Mouse (Mus musculus): Measurements from ENCODE around the gene Eno3. TPM values are rescaled to one million over a fixed set of nuclear protein-coding genes. Genes with fewer than 3 reads are reported as not detected.
A peak's percentile ranks its signal among the peaks of the same experiment; 100 is the strongest.

Gene Eno3
- polyA plus RNA-seq, 1 experiment from 2014 or later: 468 TPM

DNA sequence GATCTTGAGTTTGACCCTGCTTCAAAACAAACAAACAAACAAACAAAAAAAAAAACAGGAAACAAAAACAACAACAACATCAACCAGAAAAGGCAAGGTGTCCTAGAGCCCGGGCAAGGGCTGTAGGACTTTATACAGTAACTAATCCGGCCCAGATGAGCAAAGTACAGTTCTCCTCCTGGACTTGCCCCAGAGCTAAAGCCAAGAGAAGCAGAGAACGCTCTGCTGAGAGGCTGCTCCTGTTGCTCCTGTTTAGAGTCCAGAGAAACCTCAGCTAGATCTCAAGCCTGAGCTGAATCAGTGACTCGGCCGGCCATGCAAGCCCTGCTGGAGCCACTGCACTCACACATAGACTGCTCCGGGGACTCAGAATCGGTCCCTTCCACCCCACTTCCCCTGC lies 26.9 kb upstream of the Eno3 start:
- Histone ChIP-seq H3K27ac (replicated peaks in 1 of 2; ENCODE audit: control insufficient read depth in 1 of 2, insufficient read depth in 1 of 2, low read depth in 2 of 2, low read length in 2 of 2) (no peak overlapping the region), H3K4me2 (ENCODE audit: low read length) (no peak overlapping the region), H3K36me3 (ENCODE audit: control insufficient read depth, insufficient read depth, low read length) (no peaks in the 10 kb centered on the region), H3K4me3 (ENCODE audit: control insufficient read depth in 1 of 2, insufficient read depth in 1 of 2, low read depth in 1 of 2, low read length in 2 of 2) (no peak overlapping the region), H3K27me3 (ENCODE audit: control insufficient read depth, insufficient read depth, low read length) (no peaks in the 10 kb centered on the region), H3K9me3 (ENCODE audit: control insufficient read depth, low read length) (no peaks in the 10 kb centered on the region), H3K4me1 (ENCODE audit: control insufficient read depth in 2 of 2, insufficient read depth in 2 of 2, low read length in 2 of 2) (no peaks in the 10 kb centered on the region), H3K9ac (ENCODE audit: low read length) (no peak overlapping the region)
- no peak for ATAC-seq (ENCODE audit: insufficient number of reproducible peaks, insufficient read depth, low FRiP score, low read depth)
- WGBS: 53% methylated on average over 7 of the region's 7 CpGs

GRCm38 (mm10) chr11:70635601-70636000 lies 21.4 kb upstream of the Eno3 start:
- H3K4me1 ChIP-seq (ENCODE audit: control insufficient read depth in 2 of 2, insufficient read depth in 2 of 2, low read length in 2 of 2): peaks cover 10 to 11% of the 10 kb centered on the region in 2 experiments
- no peak overlapping the region for H3K4me2 ChIP-seq (ENCODE audit: low read length)
- ATAC-seq (ENCODE audit: insufficient number of reproducible peaks, insufficient read depth, low FRiP score, low read depth): no peak
- no peaks in the 10 kb centered on the region for H3K9me3 ChIP-seq (ENCODE audit: control insufficient read depth, low read length)
- no peaks in the 10 kb centered on the region for H3K36me3 ChIP-seq (ENCODE audit: control insufficient read depth, insufficient read depth, low read length)
- H3K27ac ChIP-seq (replicated peaks in 1 of 2; ENCODE audit: control insufficient read depth in 1 of 2, insufficient read depth in 1 of 2, low read depth in 2 of 2, low read length in 2 of 2): no peak overlapping the region
- WGBS: 78% methylated on average over 4 of the region's 4 CpGs
- no peak overlapping the region for H3K4me3 ChIP-seq (ENCODE audit: control insufficient read depth in 1 of 2, insufficient read depth in 1 of 2, low read depth in 1 of 2, low read length in 2 of 2)
- H3K9ac ChIP-seq (ENCODE audit: low read length): no peak overlapping the region
- no peaks in the 10 kb centered on the region for H3K27me3 ChIP-seq (ENCODE audit: control insufficient read depth, insufficient read depth, low read length)

GRCm38 (mm10) chr11:70637764-70638163 lies 19.2 kb upstream of the Eno3 start:
- peaks cover 4% of the 10 kb centered on the region for H3K36me3 ChIP-seq (ENCODE audit: control insufficient read depth, insufficient read depth, low read length)
- peaks cover 10 to 11% of the 10 kb centered on the region in 2 experiments for H3K4me1 ChIP-seq (ENCODE audit: control insufficient read depth in 2 of 2, insufficient read depth in 2 of 2, low read length in 2 of 2)
- 94% methylated on average over 1 of the region's 1 CpGs for WGBS
- no peak overlapping the region for H3K4me3 ChIP-seq (ENCODE audit: control insufficient read depth in 1 of 2, insufficient read depth in 1 of 2, low read depth in 1 of 2, low read length in 2 of 2)
- no peak overlapping the region for H3K9ac ChIP-seq (ENCODE audit: low read length)
- H3K27me3 ChIP-seq (ENCODE audit: control insufficient read depth, insufficient read depth, low read length): no peaks in the 10 kb centered on the region
- no peaks in the 10 kb centered on the region for H3K9me3 ChIP-seq (ENCODE audit: control insufficient read depth, low read length)
- H3K4me2 ChIP-seq (ENCODE audit: low read length): no peak overlapping the region
- H3K27ac ChIP-seq (replicated peaks in 1 of 2; ENCODE audit: control insufficient read depth in 1 of 2, insufficient read depth in 1 of 2, low read depth in 2 of 2, low read length in 2 of 2): peak overlapping the region in 1 of 2 experiments; percentile 68; a peak in 1 of 4 replicates
- no peak for ATAC-seq (ENCODE audit: insufficient number of reproducible peaks, insufficient read depth, low FRiP score, low read depth)

GRCm38 (mm10) chr11:70638293-70638692 lies 18.7 kb upstream of the Eno3 start:
- Histone ChIP-seq H3K4me1 (ENCODE audit: control insufficient read depth in 2 of 2, insufficient read depth in 2 of 2, low read length in 2 of 2) (peaks cover 10 to 11% of the 10 kb centered on the region in 2 experiments), H3K27ac (replicated peaks in 1 of 2; ENCODE audit: control insufficient read depth in 1 of 2, insufficient read depth in 1 of 2, low read depth in 2 of 2, low read length in 2 of 2) (peak overlapping the region; percentile 57 to 68), H3K9me3 (ENCODE audit: control insufficient read depth, low read length) (no peaks in the 10 kb centered on the region), H3K36me3 (ENCODE audit: control insufficient read depth, insufficient read depth, low read length) (peaks cover 9% of the 10 kb centered on the region), H3K9ac (ENCODE audit: low read length) (no peak overlapping the region; the same call in 1 of the 2 replicates), H3K4me2 (ENCODE audit: low read length) (no peak overlapping the region), H3K4me3 (ENCODE audit: control insufficient read depth in 1 of 2, insufficient read depth in 1 of 2, low read depth in 1 of 2, low read length in 2 of 2) (no peak overlapping the region), H3K27me3 (ENCODE audit: control insufficient read depth, insufficient read depth, low read length) (no peaks in the 10 kb centered on the region)
- no peak for ATAC-seq (ENCODE audit: insufficient number of reproducible peaks, insufficient read depth, low FRiP score, low read depth)
- 56% methylated on average over 1 of the region's 1 CpGs for WGBS

DNA sequence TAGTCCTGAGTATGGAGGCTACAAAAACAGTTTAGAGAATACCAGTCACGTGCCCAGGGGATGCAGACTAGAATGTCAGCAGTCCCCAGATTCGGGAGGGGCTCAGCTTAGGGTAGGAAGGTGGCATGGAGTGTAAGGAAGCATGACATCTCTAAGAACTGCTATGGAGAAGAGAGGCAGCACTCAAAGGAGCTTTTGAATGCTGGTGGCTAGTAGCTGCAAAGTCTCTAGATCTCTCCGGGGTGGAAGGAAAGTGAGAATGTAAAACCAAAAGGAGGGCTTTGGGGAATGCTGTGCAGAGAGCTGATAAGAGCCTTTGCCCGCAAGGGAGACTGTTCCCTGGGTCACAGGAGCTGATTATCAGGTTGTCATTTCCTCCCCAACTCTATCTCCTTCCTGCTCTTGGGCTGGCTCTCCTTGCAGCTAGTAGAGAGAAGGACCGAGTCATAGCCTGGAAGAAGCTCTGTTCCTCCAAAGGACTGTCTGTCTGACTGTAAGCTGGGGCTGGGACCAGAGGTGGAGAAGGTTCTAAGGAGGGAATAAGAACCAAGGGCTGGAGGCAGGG lies 18.2 kb upstream of the Eno3 start, which contains the start of gene Gp1ba:
Gp1ba (plus strand) TSS at position 409 of the 565 bp plus-strand sequence.
- peaks cover 14% of the 10 kb centered on the region for H3K36me3 ChIP-seq (ENCODE audit: control insufficient read depth, insufficient read depth, low read length)
- no peaks in the 10 kb centered on the region for H3K9me3 ChIP-seq (ENCODE audit: control insufficient read depth, low read length)
- ATAC-seq (ENCODE audit: insufficient number of reproducible peaks, insufficient read depth, low FRiP score, low read depth): no peak
- peak within 1 kb of the TSS; percentile 68 to 77 for H3K27ac ChIP-seq (replicated peaks in 1 of 2; ENCODE audit: control insufficient read depth in 1 of 2, insufficient read depth in 1 of 2, low read depth in 2 of 2, low read length in 2 of 2)
- no peak within 1 kb of the TSS for H3K4me3 ChIP-seq (ENCODE audit: control insufficient read depth in 1 of 2, insufficient read depth in 1 of 2, low read depth in 1 of 2, low read length in 2 of 2)
- peaks cover 10 to 11% of the 10 kb centered on the region in 2 experiments for H3K4me1 ChIP-seq (ENCODE audit: control insufficient read depth in 2 of 2, insufficient read depth in 2 of 2, low read length in 2 of 2)
- H3K27me3 ChIP-seq (ENCODE audit: control insufficient read depth, insufficient read depth, low read length): no peaks in the 10 kb centered on the region
- 0% methylated on average over 5 of the region's 5 CpGs for WGBS
- no peak within 1 kb of the TSS; the same call in 1 of the 2 replicates for H3K9ac ChIP-seq (ENCODE audit: low read length)
- H3K4me2 ChIP-seq (ENCODE audit: low read length): no peak within 1 kb of the TSS

DNA sequence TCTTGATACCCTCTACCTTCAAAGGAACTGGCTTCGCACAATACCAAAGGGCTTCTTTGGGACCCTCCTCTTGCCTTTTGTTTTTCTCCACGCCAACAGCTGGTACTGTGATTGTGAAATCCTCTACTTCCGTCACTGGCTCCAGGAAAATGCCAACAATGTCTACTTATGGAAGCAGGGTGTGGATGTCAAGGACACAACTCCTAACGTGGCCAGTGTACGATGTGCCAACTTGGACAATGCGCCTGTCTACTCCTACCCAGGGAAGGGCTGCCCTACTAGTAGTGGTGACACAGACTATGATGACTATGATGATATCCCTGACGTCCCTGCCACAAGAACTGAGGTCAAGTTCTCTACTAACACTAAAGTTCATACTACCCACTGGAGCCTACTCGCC lies 17.0 kb upstream of the Eno3 start:
- H3K27ac ChIP-seq (replicated peaks in 1 of 2; ENCODE audit: control insufficient read depth in 1 of 2, insufficient read depth in 1 of 2, low read depth in 2 of 2, low read length in 2 of 2): no peak overlapping the region
- H3K4me3 ChIP-seq (ENCODE audit: control insufficient read depth in 1 of 2, insufficient read depth in 1 of 2, low read depth in 1 of 2, low read length in 2 of 2): no peak overlapping the region
- H3K4me2 ChIP-seq (ENCODE audit: low read length): no peak overlapping the region
- peaks cover 26% of the 10 kb centered on the region for H3K36me3 ChIP-seq (ENCODE audit: control insufficient read depth, insufficient read depth, low read length)
- no peaks in the 10 kb centered on the region for H3K9me3 ChIP-seq (ENCODE audit: control insufficient read depth, low read length)
- H3K27me3 ChIP-seq (ENCODE audit: control insufficient read depth, insufficient read depth, low read length): no peaks in the 10 kb centered on the region
- H3K4me1 ChIP-seq (ENCODE audit: control insufficient read depth in 2 of 2, insufficient read depth in 2 of 2, low read length in 2 of 2): peaks cover 10 to 11% of the 10 kb centered on the region in 2 experiments
- no peak for ATAC-seq (ENCODE audit: insufficient number of reproducible peaks, insufficient read depth, low FRiP score, low read depth)
- H3K9ac ChIP-seq (ENCODE audit: low read length): no peak overlapping the region
- 79% methylated on average over 8 of the region's 8 CpGs for WGBS

DNA sequence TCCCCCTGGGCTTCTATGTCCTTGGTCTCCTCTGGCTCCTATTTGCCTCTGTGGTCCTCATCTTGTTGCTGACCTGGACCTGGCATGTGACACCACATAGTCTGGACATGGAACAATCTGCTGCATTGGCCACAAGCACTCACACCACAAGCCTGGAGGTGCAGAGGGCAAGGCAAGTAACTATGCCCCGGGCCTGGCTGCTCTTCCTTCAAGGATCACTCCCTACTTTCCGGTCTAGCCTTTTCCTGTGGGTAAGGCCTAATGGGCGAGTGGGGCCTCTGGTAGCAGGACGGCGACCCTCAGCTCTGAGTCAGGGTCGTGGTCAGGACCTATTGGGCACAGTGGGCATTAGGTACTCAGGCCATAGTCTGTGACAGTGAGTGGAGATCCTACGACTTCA lies 15.8 kb upstream of the Eno3 start:
- ATAC-seq (ENCODE audit: insufficient number of reproducible peaks, insufficient read depth, low FRiP score, low read depth): no peak
- 78% methylated on average over 7 of the region's 7 CpGs for WGBS
- peaks cover 35% of the 10 kb centered on the region for H3K36me3 ChIP-seq (ENCODE audit: control insufficient read depth, insufficient read depth, low read length)
- H3K27ac ChIP-seq (replicated peaks in 1 of 2; ENCODE audit: control insufficient read depth in 1 of 2, insufficient read depth in 1 of 2, low read depth in 2 of 2, low read length in 2 of 2): no peak overlapping the region
- no peak overlapping the region for H3K4me2 ChIP-seq (ENCODE audit: low read length)
- H3K4me3 ChIP-seq (ENCODE audit: control insufficient read depth in 1 of 2, insufficient read depth in 1 of 2, low read depth in 1 of 2, low read length in 2 of 2): no peak overlapping the region
- peaks cover 22% of the 10 kb centered on the region in 2 experiments for H3K4me1 ChIP-seq (ENCODE audit: control insufficient read depth in 2 of 2, insufficient read depth in 2 of 2, low read length in 2 of 2)
- no peak overlapping the region for H3K9ac ChIP-seq (ENCODE audit: low read length)
- H3K27me3 ChIP-seq (ENCODE audit: control insufficient read depth, insufficient read depth, low read length): no peaks in the 10 kb centered on the region
- H3K9me3 ChIP-seq (ENCODE audit: control insufficient read depth, low read length): no peaks in the 10 kb centered on the region

DNA sequence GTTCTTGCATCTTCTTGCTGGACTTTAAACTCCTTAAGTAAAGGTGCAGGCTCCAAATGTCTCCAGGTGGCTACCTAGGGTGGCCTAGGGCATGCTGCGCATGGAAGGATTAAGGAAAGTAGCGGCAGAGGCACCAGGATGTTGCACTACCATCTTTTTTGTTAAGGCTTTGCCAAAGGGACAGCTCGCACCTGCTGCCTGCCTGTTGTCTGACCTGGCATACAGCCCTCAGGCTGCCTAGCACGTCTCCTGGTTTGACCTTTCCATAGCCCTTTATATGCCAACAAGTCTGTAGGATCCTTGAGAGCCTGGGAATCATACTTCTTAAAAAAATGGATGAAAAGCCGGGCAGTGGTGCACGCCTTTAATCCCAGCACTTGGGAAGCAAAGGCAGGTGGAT lies 14.0 kb upstream of the Eno3 start:
- no peak for ATAC-seq (ENCODE audit: insufficient number of reproducible peaks, insufficient read depth, low FRiP score, low read depth)
- H3K36me3 ChIP-seq (ENCODE audit: control insufficient read depth, insufficient read depth, low read length): peaks cover 35% of the 10 kb centered on the region
- H3K27ac ChIP-seq (replicated peaks in 1 of 2; ENCODE audit: control insufficient read depth in 1 of 2, insufficient read depth in 1 of 2, low read depth in 2 of 2, low read length in 2 of 2): no peak overlapping the region
- 91% methylated on average over 6 of the region's 6 CpGs for WGBS
- H3K9me3 ChIP-seq (ENCODE audit: control insufficient read depth, low read length): no peaks in the 10 kb centered on the region
- H3K4me3 ChIP-seq (ENCODE audit: control insufficient read depth in 1 of 2, insufficient read depth in 1 of 2, low read depth in 1 of 2, low read length in 2 of 2): no peak overlapping the region
- H3K4me2 ChIP-seq (ENCODE audit: low read length): no peak overlapping the region
- no peak overlapping the region for H3K9ac ChIP-seq (ENCODE audit: low read length)
- H3K27me3 ChIP-seq (ENCODE audit: control insufficient read depth, insufficient read depth, low read length): no peaks in the 10 kb centered on the region
- peaks cover 22 to 25% of the 10 kb centered on the region in 2 experiments for H3K4me1 ChIP-seq (ENCODE audit: control insufficient read depth in 2 of 2, insufficient read depth in 2 of 2, low read length in 2 of 2)
